Mouse (Mus musculus) kidney, embryonic 14.5 days (tissue): ENCODE data around the gene Rnf114. TPM values are rescaled to one million over a fixed set of nuclear protein-coding genes. Genes with fewer than 3 reads are reported as not detected.

Experiments used
- ATAC-seq: fragments of 200-750 bp; cut with Nextera tagmentation; 2 replicates; pipeline ENCODE4 v1.8.0; 2017; ENCODE audit warnings: moderate number of reproducible peaks, mild to moderate bottlenecking, moderate TSS enrichment, moderate library complexity; ENCODE audit not compliant: low FRiP score, low TSS enrichment
- H3K27ac ChIP-seq: fragments of 300-500 bp; sonication (generic); 2 replicates; pipeline ENCODE4 v1.5.1; 2014; ENCODE audit warnings: low read depth, mild to moderate bottlenecking, low read length, moderate library complexity, mixed read lengths
- H3K27me3 ChIP-seq: fragments of 300-500 bp; sonication (generic); 2 replicates; pipeline ENCODE4 v1.6.1; 2014; ENCODE audit warnings: mild to moderate bottlenecking, low read length; ENCODE audit not compliant: control insufficient read depth, insufficient read depth
- H3K36me3 ChIP-seq: fragments of 300-500 bp; sonication (generic); 2 replicates; pipeline ENCODE4 v1.6.1; 2014; ENCODE audit warnings: low read length, mixed read lengths; ENCODE audit not compliant: control insufficient read depth, insufficient read depth
- H3K4me1 ChIP-seq: fragments of 300-500 bp; sonication (generic); 2 replicates; pipeline ENCODE4 v1.6.1; 2014; ENCODE audit warnings: low read length, mixed read lengths; ENCODE audit not compliant: control insufficient read depth, insufficient read depth
- H3K4me2 ChIP-seq: fragments of 300-500 bp; sonication (generic); replicated peaks from 2 replicates; pipeline ENCODE4 v1.6.1; 2014; ENCODE audit warnings: low read depth, mild to moderate bottlenecking, low read length
- H3K4me3 ChIP-seq: fragments of 300-500 bp; sonication (generic); 2 replicates; pipeline ENCODE4 v1.5.1; 2014; ENCODE audit warnings: mild to moderate bottlenecking, low read length
- H3K9ac ChIP-seq: fragments of 300-500 bp; sonication (generic); 2 replicates; pipeline ENCODE4 v1.6.1; 2014; ENCODE audit warnings: low read depth, mild to moderate bottlenecking, low read length, moderate library complexity
- H3K9me3 ChIP-seq: fragments of 300-500 bp; sonication (generic); 2 replicates; pipeline ENCODE4 v1.6.1; 2016; ENCODE audit warnings: low read length; ENCODE audit not compliant: control insufficient read depth
- WGBS: fragments of 180-500 bp; shearing (Covaris S2); extraction: QIAGEN DNeasy Blood & Tissue Kit; methylation state at CpG from one replicate; pipeline ENCODE4 v1.1.7; 2014; 5-methylcytosine and 5-hydroxymethylcytosine counted together
- polyA plus RNA-seq: library from polyadenylated mRNA; unstranded; fragments of >200 nt; fragmentation: Nextera tagmentation; extraction: Ambion mirVana; gene quantifications from 2 replicates; pipeline ENCODE4 v1.2.1, GENCODE M21; 2014

Rnf114 gene
- polyA plus RNA-seq, 1 experiment from 2014 or later = 98.3 TPM

GRCm38 (mm10) chr2:167482681-167483080 is 9.8 kb upstream of the Rnf114 start:
- Histone ChIP-seq H3K27ac (no peak overlapping the region), H3K4me3 (no peak overlapping the region), H3K9ac (no peak overlapping the region), H3K4me2 (no peak overlapping the region), H3K36me3 (peaks cover 32% of the 10 kb centered on the region), H3K4me1 (no peaks in the 10 kb centered on the region), H3K27me3 (no peaks in the 10 kb centered on the region), H3K9me3 (no peaks in the 10 kb centered on the region)
- no peak for ATAC-seq
- WGBS = 92% methylated on average over 4 of the region's 4 CpGs

DNA sequence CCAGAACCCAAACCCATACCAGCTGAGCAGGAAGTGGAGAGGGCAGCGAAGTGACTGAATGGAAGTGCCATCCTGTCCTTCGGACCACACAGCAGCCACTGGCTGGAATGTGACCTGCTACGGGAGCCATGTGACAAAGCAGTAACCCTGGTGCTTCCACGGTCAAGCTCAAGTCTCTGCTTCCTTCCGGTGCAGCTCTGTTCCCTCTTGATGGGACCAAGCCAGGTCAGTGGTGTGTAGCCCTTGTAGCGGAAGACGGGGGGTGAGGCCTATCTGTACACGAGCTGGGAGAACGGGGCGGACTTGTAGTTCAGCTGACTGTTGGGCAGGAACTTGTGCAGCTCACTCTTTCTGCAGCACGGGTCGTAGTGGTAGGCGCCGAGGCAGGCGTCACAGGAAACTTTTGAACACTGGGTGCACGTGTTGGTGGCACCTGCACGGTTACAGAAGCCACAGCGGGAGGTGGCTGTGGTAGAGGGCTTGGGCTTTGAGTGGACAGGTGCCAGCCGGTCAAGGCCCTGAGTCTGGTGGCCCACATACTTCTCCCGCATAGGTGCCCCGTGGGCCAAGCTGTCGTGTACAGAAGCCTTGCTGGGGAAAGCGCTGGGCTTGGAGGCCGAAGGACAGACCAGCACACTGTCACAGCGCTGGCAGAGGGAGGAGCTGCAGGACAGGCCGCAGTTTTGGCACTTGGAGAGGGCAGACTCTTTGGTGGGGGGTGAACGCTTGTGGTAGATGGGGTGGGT is 9.2 kb upstream of the Rnf114 start:
- no peaks in the 10 kb centered on the region for H3K9me3 ChIP-seq
- no peak for ATAC-seq
- H3K4me3 ChIP-seq = no peak overlapping the region
- H3K36me3 ChIP-seq = peaks cover 32% of the 10 kb centered on the region
- WGBS = 93% methylated on average over 27 of the region's 27 CpGs
- H3K27me3 ChIP-seq = no peaks in the 10 kb centered on the region
- no peak overlapping the region for H3K4me2 ChIP-seq
- no peak overlapping the region for H3K27ac ChIP-seq
- no peaks in the 10 kb centered on the region for H3K4me1 ChIP-seq
- H3K9ac ChIP-seq = no peak overlapping the region

- Histone ChIP-seq H3K4me2 (no peak overlapping the region), H3K9me3 (no peaks in the 10 kb centered on the region), H3K36me3 (peaks cover 32% of the 10 kb centered on the region), H3K27ac (no peak overlapping the region), H3K9ac (no peak overlapping the region), H3K27me3 (no peaks in the 10 kb centered on the region), H3K4me1 (no peaks in the 10 kb centered on the region), H3K4me3 (no peak overlapping the region)
- no peak for ATAC-seq
- WGBS = 96% methylated on average over 24 of the region's 24 CpGs
Measured at GRCm38 (mm10) chr2:167483827-167484410, 8.5 kb upstream of the Rnf114 start.

GRCm38 (mm10) chr2:167484932-167485331 is 7.5 kb upstream of the Rnf114 start:
- Histone ChIP-seq H3K36me3 (peaks cover 32% of the 10 kb centered on the region), H3K27me3 (no peaks in the 10 kb centered on the region), H3K4me2 (no peak overlapping the region), H3K4me1 (no peaks in the 10 kb centered on the region), H3K27ac (no peak overlapping the region), H3K9ac (no peak overlapping the region), H3K9me3 (no peaks in the 10 kb centered on the region), H3K4me3 (no peak overlapping the region)
- WGBS = 91% methylated on average over 11 of the region's 11 CpGs
- no peak for ATAC-seq

- no peak overlapping the region for H3K4me2 ChIP-seq
- no peak overlapping the region for H3K9ac ChIP-seq
- H3K27me3 ChIP-seq = no peaks in the 10 kb centered on the region
- no peaks in the 10 kb centered on the region for H3K4me1 ChIP-seq
- H3K4me3 ChIP-seq = no peak overlapping the region
- WGBS = 89% methylated on average over 7 of the region's 7 CpGs
- no peaks in the 10 kb centered on the region for H3K9me3 ChIP-seq
- peaks cover 29% of the 10 kb centered on the region for H3K36me3 ChIP-seq
- no peak overlapping the region for H3K27ac ChIP-seq
- ATAC-seq = no peak
Measured at GRCm38 (mm10) chr2:167485501-167486377, 6.7 kb upstream of the Rnf114 start.

DNA sequence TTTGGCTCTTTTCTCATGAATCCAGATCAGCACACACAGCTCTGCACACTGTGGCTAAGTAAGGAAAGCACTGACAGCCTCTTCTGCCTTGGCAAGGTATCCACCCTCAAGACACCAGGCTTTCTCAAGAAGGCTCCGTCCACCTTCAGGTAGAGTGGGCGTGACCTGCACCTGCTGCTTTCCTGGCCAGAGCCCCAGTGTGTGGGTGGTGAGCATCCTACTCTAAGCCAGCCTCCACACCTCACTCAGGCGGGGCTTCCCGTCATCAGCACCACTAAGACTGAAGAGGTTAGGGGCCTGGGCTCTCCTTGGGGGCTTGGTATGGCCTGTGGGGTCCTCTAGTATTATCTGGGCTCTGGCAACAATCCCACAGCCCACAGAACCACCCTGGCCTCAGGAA is 5.9 kb upstream of the Rnf114 start:
- 93% methylated on average over 4 of the region's 4 CpGs for WGBS
- peaks cover 29% of the 10 kb centered on the region for H3K36me3 ChIP-seq

DNA sequence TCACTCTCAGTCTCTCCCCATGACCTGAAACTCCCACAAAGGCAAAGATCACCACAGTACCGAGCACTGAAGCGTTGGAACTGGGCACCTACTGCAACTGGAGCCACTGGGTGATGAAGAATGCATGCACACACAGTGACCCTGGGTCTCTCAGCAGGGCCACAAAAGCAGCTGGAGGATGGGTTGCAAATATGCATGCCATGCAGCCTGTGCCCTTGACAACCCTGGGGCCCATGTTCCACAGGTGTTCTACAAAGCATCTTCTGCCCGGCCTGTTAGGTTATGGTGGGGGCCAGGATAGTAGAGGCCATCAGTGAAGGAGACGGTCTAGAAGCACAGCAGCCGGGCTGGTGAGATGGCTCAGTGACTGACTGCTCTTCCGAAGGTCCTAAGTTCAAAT is 4.9 kb upstream of the Rnf114 start:
- Histone ChIP-seq H3K27me3 (no peaks in the 10 kb centered on the region), H3K4me2 (no peak overlapping the region), H3K27ac (no peak overlapping the region), H3K4me1 (peaks cover 11% of the 10 kb centered on the region), H3K4me3 (no peak overlapping the region), H3K9ac (no peak overlapping the region), H3K9me3 (no peaks in the 10 kb centered on the region), H3K36me3 (peaks cover 26% of the 10 kb centered on the region)
- 85% methylated on average over 6 of the region's 6 CpGs for WGBS
- ATAC-seq = no peak

More for the DNA sequence above, 5.9 kb upstream of the Rnf114 start:
- H3K27ac ChIP-seq = no peak overlapping the region
- no peak overlapping the region for H3K4me3 ChIP-seq
- H3K27me3 ChIP-seq = no peaks in the 10 kb centered on the region
- no peak overlapping the region for H3K4me2 ChIP-seq
- no peaks in the 10 kb centered on the region for H3K9me3 ChIP-seq
- no peak for ATAC-seq
- no peak overlapping the region for H3K9ac ChIP-seq
- H3K4me1 ChIP-seq = peaks cover 7% of the 10 kb centered on the region

DNA sequence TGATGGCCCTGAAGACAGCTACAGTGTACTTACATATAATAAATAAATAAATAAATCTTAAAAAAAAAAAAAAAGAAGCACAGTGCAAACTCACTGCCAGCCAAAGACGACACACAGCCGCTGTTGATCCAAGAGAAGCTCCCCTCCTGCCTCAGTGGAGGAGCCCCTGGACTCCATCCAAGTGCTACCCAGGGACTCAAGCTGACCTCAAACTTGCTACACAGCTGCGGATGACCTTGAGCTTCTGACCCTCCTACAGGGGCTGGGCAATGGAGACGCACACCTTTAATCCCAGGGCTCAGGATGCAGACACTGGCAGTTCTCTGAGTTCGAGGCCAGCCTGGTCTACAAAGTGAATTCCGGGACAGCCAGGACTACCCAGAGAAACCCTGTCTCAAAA is 4.5 kb upstream of the Rnf114 start:
- H3K4me2 ChIP-seq = no peak overlapping the region
- ATAC-seq = no peak
- no peak overlapping the region for H3K9ac ChIP-seq
- H3K9me3 ChIP-seq = no peaks in the 10 kb centered on the region
- peaks cover 11% of the 10 kb centered on the region for H3K4me1 ChIP-seq
- peaks cover 22% of the 10 kb centered on the region for H3K36me3 ChIP-seq
- no peaks in the 10 kb centered on the region for H3K27me3 ChIP-seq
- WGBS = 81% methylated on average over 6 of the region's 6 CpGs
- H3K4me3 ChIP-seq = no peak overlapping the region
- no peak overlapping the region for H3K27ac ChIP-seq
